Mouse (Mus musculus): Measurements from ENCODE around the gene Rbms3. TPM values are rescaled to one million over a fixed set of nuclear protein-coding genes. Genes with fewer than 3 reads are reported as not detected.
A peak's percentile ranks its signal among the peaks of the same experiment; 100 is the strongest.

Gene Rbms3
- polyA plus RNA-seq, 1 experiment = 2.3 TPM

DNA sequence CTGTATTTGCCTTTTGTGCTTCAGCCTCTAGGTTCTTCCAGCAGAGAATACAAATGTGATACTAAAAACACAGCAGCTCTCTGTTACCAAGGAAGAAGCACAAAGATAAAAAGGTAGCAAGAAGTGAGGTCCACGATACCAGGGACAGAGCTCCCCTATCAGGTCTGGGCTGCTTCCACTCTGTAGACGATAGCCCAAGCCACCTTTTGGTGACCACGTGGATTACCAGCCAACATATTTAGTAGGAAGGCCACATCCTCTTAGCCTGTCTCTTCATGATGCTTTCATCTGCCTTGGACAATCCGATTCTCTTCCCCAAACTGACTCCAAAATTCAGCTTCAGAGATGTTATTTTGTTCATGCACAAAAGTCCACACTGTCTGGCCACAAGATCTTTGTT, 601.1 kb downstream of the Rbms3 start:
- no peak for DNase-seq (ENCODE audit: low read depth, low spot score)
- 93% methylated on average over 4 of the region's 4 CpGs for WGBS

DNA sequence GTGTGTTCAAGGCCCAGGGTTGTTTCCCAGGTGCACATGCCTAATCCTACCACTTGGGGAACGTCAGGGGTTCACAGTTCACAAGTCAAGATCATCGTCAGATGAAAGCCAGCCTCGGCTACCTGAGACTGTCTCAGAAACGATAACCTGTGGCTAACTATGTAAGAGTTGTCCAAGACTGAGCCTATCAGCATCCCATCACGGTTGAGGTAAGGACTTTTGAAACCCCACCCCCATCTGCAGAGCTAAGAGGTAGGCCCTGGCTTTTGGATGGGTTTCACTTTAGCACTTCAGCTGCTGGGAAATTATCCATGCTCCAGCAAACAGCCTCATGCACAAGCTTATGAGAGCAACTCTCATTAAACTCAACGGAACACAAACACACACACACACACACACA, 607.6 kb downstream of the Rbms3 start:
- WGBS = 84% methylated on average over 6 of the region's 6 CpGs
- DNase-seq (ENCODE audit: low read depth, low spot score) = no peak

DNA sequence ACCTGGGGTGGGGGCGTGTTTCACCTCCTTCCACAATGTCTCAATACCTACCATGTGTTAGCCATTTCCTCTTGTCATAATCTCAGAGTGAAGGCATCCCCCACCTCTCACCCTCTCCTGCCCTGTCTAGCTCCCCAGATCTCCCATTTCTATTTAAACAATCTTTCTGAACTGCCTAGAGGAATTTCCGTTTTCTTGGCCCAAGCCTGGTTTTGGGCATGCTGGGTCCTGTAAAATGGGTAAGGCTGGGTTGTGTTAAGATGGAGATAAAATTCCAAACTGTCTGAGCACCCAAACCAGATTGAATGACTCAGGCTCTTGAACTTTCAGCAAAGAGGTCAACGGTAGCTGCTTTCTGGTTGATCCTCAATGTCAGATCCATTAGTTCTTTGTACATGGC, 608.2 kb downstream of the Rbms3 start:
- no peak for DNase-seq (ENCODE audit: low read depth, low spot score)
- 82% methylated on average over 3 of the region's 3 CpGs for WGBS

DNA sequence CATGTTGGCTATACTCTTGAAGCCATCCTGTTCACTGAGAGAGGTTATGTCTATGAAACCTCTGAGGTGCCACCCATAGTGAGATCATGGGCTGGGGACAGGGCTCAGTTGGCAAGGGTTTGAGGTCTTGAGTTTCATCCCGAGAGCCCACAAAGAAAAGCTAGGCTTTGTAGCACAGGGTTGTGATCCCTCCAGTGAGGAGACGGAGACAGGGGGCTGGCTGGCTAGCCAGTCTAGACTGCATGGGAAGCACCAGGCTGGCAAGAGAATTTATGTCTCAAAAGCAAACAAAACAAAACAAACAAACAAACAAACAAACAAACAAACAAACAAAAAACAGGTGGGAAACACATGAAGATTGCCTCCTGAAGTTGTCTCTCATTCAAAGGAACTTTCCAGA, 609.5 kb downstream of the Rbms3 start:
- no peak for DNase-seq (ENCODE audit: low read depth, low spot score)
- WGBS = 98% methylated on average over 2 of the region's 2 CpGs

DNA sequence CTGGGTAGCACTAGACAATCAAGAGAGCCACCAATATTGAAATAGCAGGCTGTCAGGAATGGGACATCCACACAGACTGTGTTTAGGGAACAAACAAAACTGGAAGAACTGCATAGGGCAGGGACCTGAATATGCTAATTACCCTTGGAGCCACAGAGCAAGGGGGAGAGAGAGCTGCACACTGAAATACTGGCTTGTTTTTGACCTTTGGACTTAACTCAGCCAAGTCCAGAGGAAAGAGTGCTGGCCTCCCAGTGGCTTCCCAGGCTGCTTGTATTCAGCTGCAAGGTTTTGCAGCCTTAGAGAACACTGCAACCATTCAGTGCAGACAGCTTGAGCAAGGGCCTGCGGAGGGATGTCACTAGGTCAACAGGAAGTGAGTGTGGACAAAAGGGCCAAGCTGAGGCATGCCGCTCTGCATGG, 611.0 kb downstream of the Rbms3 start:
- WGBS = 20% methylated on average over 2 of the region's 2 CpGs
- peak; percentile 29 for DNase-seq (ENCODE audit: low read depth, low spot score)

DNA sequence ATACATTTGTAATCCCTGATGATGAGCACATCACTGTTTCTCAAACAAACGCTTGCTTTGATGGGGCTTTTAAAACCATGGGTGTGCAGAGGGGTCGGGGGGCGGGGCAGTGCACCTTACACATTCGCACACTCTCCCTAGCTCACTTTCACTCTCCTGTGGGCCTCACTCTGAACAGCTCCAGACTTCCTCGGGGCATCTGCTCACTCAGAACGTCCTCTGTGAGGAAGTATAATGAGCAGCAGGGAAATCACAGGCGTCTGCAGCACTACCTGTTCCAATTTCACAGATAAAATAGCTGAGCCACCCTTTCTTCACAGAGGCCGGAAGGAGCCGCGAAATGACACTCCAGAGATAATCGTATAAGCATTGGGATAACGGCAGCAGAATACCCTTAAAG, 611.4 kb downstream of the Rbms3 start:
- no peak for DNase-seq (ENCODE audit: low read depth, low spot score)
- WGBS = 25% methylated on average over 12 of the region's 12 CpGs

DNA sequence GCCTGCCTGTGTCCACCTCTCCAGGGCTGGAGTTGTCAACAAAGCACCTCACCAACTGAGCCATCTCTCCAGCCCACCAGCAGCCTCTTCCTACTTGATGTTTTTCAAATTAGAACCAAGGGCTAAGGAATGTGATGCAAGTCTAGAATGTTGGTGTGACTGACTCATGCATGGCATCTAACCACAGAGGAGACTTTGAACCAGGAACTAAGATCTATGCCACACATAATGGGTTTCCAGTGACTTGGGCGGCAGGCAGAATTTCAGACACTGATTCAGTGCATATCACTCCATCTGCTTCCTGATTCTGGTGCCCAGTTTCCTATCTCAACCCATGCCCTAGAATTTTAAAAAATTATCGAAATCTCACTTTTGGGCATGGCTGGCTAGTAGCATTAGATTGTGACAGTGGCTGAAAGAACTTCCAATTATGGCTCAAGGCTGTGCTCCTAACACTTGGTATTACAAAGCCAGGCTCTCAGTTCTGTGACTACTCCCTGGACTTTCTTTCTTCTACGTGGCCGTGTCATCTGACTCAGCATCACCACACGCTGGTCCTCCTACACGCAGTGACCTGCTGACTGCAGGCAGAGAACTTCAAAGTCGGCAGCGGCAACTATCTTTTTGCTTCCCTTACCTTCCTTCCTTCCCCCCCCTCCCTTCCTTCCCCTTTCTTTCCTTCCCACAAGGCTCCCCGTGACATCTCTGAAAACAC, 613.0 kb downstream of the Rbms3 start:
- WGBS = 55% methylated on average over 9 of the region's 9 CpGs
- DNase-seq (ENCODE audit: low read depth, low spot score) = peak; percentile 38

DNA sequence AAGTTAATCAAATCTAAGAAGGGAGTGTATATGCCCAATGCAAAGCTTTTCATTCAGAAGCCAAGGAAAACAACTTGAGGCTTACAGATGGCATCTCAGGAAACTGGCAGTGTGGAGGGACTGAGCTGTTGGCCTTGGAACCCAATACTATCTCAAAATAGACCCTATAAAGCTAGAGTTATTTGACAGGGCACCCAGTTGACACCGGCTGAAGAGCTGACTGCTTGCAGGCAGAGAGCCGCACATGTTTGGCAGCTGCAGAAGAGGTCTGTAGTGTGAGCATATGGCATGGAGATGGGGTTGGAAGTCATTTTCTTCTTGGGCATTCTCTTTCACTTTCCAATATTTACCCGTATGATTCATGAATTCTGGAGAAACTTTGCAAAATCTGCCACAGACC, 616.3 kb downstream of the Rbms3 start:
- no peak for DNase-seq (ENCODE audit: low read depth, low spot score)

DNA sequence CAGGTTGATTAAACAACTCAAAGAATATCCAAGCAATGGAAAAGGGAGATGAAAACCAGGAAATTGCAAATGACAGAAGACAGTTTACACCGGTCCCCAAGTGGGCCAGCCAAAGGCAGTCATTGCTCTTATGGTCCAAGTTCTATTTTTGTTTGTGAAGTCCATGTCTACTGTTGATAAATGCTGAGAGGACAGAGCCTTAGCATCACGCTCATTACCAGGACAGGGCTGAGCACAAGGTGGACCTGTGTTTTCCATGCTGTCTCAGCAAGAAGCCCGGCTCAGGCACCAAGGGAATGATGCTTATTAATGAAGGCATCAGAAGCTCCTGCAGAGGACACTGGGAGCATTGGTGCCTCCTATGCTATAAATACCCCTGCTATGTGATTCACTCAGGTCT, 618.9 kb downstream of the Rbms3 start:
- DNase-seq (ENCODE audit: low read depth, low spot score) = no peak
- 92% methylated on average over 3 of the region's 3 CpGs for WGBS

More for the DNA sequence above, 616.3 kb downstream of the Rbms3 start:
- 67% methylated on average over 3 of the region's 3 CpGs for whole genome bisulfite sequencing

DNA sequence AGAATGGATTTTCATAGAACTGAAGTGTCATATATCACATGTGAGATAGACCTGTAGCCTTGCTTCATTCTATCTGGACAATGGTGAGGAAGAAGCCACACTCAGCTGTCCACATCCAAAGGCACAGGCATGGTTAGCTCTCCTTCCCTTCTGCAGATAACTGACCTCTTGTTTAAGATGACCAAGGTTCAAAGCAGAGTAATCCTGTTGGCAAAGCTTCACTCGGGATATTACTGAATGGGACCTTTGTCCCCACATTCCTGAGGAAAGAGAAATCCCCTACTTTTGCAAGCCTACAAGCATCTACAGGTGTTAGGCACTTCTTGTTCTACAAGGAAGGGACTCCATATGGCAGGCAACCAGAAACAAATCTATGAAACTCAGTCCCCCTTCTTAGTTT, 621.5 kb downstream of the Rbms3 start:
- 21% methylated on average over 1 of the region's 1 CpGs for WGBS
- DNase-seq (ENCODE audit: low read depth, low spot score) = no peak

DNA sequence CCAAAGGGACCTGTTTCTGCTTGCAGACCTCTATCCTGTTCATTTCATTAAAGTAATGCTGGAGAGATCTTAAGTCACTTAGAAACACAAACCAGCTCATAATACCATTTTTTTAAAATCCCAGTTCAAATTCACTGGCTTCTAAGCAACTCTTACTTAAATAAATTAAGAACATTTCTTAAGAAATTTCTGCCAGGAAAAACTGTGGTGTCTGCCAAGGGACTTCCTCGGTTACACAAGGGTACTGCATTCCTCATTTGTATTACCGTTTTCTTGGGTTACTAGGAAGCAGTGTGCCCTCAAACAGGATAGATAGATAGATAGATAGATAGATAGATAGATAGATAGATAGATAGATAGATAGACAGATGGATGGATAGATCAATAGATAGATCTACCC, 627.6 kb downstream of the Rbms3 start:
- WGBS = 68% methylated on average over 2 of the region's 2 CpGs
- DNase-seq (ENCODE audit: low read depth, low spot score) = no peak

DNA sequence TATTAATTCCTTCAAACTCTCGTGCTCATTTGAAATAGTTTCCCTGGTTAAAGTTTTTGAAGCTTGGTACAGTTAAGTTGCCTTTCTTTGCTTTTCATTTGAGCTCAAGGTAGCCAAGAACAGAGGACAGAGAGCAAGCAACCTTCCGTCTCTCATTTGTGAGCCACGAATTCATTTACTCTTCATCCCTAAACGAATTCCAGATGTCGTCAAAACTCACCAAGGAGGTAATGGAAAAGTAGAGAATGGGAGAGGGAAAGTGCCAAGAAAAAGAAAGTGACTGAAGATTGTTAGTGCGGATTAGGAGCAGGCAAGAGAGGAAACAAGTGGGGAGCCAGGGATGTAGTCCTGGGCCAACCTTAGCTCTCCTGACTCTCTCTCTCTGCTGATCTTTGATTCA, 630.5 kb downstream of the Rbms3 start:
- no peak for DNase-seq (ENCODE audit: low read depth, low spot score)
- 69% methylated on average over 6 of the region's 6 CpGs for WGBS

DNA sequence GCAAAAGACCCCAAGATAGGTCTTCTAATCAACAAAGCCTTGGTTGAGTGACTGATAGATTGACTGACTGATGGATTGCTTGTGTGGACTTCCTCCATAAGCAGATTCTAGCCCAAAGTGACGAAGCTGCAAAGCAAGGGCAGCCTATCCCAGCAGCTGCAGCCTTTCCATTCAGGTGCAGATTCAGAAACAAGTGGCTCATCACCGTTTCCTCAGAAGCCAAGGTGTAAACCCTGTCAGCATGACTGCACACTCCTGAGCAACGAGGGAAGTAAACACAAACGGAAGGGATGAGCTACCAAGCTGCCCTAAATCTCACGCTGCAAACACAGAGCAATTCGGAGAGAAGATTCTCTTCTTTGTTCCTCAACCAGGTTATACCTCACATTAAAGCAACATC, 639.4 kb downstream of the Rbms3 start:
- DNase-seq (ENCODE audit: low read depth, low spot score) = no peak
- WGBS = 74% methylated on average over 6 of the region's 6 CpGs

DNA sequence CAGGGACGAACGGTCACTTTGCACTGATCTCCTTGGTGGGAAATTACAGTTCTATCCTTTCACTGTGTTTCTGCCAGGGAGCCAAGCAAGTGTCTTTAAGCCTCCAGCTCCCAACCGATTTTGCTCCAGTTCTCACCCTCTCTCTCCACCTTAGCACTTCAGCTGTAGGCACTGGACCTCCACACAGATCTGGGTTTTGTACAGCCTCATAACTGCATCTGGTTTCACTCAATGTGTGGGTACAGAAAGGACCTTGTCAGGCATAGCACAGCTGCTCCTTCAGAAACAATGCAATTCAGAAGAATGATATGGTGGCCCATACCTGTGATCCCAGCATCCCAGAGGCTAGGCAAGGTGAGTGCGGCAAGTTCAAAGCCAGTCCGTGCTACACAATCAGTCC, 648.9 kb downstream of the Rbms3 start:
- 78% methylated on average over 5 of the region's 5 CpGs for WGBS
- no peak for DNase-seq (ENCODE audit: low read depth, low spot score)

DNA sequence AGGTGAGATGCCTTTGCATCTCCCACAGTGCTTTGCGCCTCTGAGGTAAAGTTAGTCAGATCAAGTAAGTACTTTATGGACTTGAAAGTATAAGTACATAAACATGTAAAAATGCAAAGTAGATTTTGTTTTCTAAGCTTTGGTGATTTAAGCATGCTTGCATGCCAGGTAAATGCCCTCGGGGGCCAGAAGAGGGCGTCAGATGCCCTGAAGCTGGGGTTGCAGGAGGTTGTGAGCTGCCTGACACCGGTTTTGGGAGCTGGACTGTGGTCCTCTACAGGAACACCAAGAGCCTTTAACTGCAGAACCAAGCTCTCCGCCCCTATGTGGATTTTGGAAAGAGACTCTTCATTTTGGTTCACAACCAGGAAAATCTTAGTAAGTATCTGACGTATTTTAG, 652.3 kb downstream of the Rbms3 start:
- WGBS = 87% methylated on average over 6 of the region's 6 CpGs
- DNase-seq (ENCODE audit: low read depth, low spot score) = no peak

DNA sequence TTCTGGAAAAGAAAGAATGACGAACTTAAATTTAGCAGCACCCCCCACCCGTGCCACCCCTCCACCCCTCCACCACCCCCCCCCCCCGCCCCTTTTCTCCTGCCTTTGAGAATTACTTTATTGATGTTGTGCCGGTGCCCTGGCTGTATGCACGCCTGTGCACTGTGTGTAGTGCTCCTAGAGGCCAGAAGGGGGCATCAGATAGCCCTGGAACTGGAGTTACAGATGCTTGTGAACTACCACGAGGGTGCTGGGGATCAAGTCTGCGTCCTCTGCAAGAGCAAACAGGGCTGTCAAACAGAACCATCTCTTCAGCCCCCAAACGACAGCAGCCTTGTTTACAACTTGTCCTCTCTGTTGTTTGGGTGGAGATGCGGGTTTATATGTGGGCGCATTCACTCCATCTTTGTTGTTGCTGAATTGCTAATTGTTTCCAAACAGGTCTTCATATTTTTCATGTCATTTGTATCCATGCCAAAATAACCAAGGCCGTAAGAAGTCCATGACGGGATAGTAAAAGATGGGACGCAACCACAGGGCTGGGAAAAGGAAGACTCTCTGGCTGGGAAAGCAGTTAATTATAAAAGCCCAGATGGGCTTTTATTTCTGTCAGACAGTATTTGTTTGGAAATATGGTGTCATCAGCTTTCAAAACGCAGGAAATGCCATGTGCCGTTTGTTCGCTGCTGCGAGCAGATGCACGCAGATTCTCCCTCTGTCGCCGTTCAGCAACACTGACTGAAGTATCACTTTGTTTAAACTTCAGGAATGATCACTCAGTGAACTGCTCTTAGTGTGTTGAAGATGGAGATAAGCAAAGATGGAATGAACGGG, 652.9 kb downstream of the Rbms3 start:
- 80% methylated on average over 21 of the region's 21 CpGs for WGBS
- DNase-seq (ENCODE audit: low read depth, low spot score) = no peak

DNA sequence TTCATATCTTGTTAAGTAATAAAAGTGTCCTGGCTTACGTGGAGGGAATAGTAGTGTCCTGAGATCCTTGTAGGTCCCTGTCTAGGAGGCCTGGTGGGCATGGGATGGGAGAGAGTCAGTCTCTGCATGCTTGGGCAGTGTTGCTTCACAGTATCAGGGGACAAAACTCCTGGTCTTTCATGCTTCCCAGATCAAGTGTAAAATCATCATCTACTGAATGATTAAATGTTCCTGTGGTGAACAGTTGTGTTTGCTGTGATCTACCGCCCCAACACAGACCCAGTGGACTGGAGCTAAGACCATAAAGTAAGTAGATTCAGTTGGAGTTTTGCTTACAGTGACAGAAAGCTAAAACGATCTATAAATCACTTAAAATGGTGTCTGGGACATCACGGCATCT, 654.4 kb downstream of the Rbms3 start:
- 87% methylated on average over 4 of the region's 4 CpGs for WGBS
- DNase-seq (ENCODE audit: low read depth, low spot score) = no peak

DNA sequence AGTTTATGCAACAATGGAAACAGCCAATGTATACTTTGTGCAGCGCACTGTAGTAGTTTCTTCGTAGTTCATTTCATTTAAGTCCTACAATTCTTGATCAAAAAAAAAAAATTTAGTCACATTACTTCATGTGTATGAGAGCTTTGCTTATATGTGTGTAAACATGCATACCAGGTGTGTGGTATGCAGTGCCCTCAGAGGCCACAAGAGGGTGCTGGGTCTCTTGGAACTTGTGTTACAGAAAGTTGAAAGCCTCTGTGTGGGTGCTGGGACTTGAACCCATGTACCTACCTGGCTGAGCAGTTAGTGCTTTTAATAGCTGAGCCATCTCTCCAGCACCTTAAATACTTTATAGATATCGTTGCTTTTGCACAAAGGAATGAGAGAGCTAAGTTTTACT, 655.6 kb downstream of the Rbms3 start:
- DNase-seq (ENCODE audit: low read depth, low spot score) = no peak
- WGBS = 93% methylated on average over 3 of the region's 3 CpGs

DNA sequence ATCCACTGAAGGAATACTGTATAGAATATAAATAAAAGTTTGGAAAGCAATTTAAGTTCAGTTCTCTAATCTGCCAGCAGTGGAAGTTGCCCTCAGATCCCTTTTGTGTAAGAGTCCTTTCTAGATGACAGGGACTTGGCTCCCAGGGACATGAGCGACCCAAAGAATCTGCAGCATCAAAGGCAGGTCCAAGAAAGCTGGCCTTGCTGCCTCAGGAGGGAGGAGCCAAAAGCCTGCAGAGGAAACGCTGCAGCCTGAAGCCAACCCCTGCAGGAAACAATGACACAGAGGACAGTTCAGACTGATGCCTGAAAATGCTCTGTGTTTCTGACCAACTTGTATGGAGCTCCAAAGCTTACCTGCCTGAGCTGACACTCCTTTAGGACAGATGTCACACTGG, 656.1 kb downstream of the Rbms3 start:
- DNase-seq (ENCODE audit: low read depth, low spot score) = no peak
- 44% methylated on average over 2 of the region's 2 CpGs for WGBS

DNA sequence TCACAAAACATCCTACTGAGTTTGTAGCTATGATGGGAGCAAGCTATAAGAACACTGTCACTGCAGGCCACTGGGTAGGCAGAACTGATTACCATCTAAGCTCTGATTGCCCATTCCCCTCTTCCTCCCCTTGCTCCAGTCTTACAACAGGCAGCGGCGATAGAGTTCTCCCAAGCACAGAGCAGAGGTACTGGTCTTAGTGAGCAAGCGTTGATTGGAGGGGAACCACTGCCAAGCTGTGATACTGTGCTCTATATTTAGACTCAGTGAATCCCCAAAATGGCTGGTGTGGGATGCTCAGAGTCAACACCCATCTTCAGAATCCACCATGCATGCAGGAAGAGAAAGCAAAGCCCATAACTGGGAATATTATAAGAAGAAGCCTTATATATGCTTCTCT, 662.4 kb downstream of the Rbms3 start:
- no peak for DNase-seq (ENCODE audit: low read depth, low spot score)
- WGBS = 95% methylated on average over 3 of the region's 3 CpGs

DNA sequence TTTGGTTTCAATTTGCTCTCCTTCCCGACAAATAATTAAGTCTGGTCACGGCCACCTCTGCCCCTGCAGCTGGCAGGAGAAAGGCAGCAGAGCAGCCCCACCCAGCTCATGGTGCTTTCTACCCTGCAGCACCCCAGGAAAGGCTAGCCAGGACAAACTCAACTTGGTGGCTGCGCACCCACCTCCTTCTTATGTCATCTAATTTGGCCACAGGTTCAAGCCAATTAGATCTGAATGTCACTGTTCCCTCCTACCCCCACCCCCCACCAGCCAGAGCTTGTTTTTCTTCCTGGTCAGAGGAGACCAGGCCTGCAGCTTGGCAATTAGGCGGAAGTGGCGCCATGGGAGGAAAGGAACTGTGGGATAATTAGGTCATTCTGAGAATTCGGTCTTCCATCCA, 664.0 kb downstream of the Rbms3 start:
- 75% methylated on average over 6 of the region's 6 CpGs for WGBS
- no peak for DNase-seq (ENCODE audit: low read depth, low spot score)

Data from large intestine, adult 2 months (tissue).